Mouse (Mus musculus) spleen, adult 18-20 months (tissue): ENCODE measurements around the gene Cacna1e.

Source experiments
- DNase-seq, 2 experiments: peaks; one replicate each; pipeline ENCODE4 v3.0.0; 2022; ENCODE audit warnings: mixed read lengths in 2 of 2

Cacna1e gene

GRCm38 (mm10) chr1:154615759-154616158 is 268.5 kb downstream of the Cacna1e start:
- no peak for DNase-seq

GRCm38 (mm10) chr1:154608516-154608915 is 275.8 kb downstream of the Cacna1e start:
- DNase-seq, result no peak

- no peak for DNase-seq
Measured at GRCm38 (mm10) chr1:154607406-154607805, 276.9 kb downstream of the Cacna1e start.

- no peak for DNase-seq
Measured at GRCm38 (mm10) chr1:154605601-154606000, 278.7 kb downstream of the Cacna1e start.

- no peak for DNase-seq
Measured at GRCm38 (mm10) chr1:154603781-154604180, 280.5 kb downstream of the Cacna1e start.

- no peak for DNase-seq
Measured at GRCm38 (mm10) chr1:154602531-154602930, 281.8 kb downstream of the Cacna1e start.

GRCm38 (mm10) chr1:154582516-154582915 is 301.8 kb downstream of the Cacna1e start:
- no peak for DNase-seq

GRCm38 (mm10) chr1:154579929-154580328 is 304.4 kb downstream of the Cacna1e start:
- no peak for DNase-seq

GRCm38 (mm10) chr1:154578748-154579147 is 305.6 kb downstream of the Cacna1e start:
- DNase-seq, result no peak

- no peak for DNase-seq
Measured at GRCm38 (mm10) chr1:154576418-154576817, 307.9 kb downstream of the Cacna1e start.

- no peak for DNase-seq
Measured at GRCm38 (mm10) chr1:154566026-154566425, 318.3 kb downstream of the Cacna1e start.

GRCm38 (mm10) chr1:154555811-154556210 is 328.5 kb downstream of the Cacna1e start:
- DNase-seq, result no peak

GRCm38 (mm10) chr1:154553132-154553531 is 331.2 kb downstream of the Cacna1e start:
- DNase-seq, result no peak

GRCm38 (mm10) chr1:154537445-154537844 is 346.9 kb downstream of the Cacna1e start:
- no peak for DNase-seq

- DNase-seq, result no peak
Measured at GRCm38 (mm10) chr1:154536763-154537162, 347.5 kb downstream of the Cacna1e start.

- no peak for DNase-seq
Measured at GRCm38 (mm10) chr1:154532987-154533940, 351.0 kb downstream of the Cacna1e start.

GRCm38 (mm10) chr1:154529666-154530065 is 354.6 kb downstream of the Cacna1e start:
- no peak for DNase-seq

- DNase-seq, result no peak
Measured at GRCm38 (mm10) chr1:154528803-154529202, 355.5 kb downstream of the Cacna1e start.

GRCm38 (mm10) chr1:154520715-154521114 is 363.6 kb downstream of the Cacna1e start:
- DNase-seq, result no peak

GRCm38 (mm10) chr1:154515350-154515749 is 369.0 kb downstream of the Cacna1e start:
- no peak for DNase-seq

- DNase-seq, result no peak
Measured at GRCm38 (mm10) chr1:154511736-154512135, 372.6 kb downstream of the Cacna1e start.

GRCm38 (mm10) chr1:154504005-154504404 is 380.3 kb downstream of the Cacna1e start:
- no peak for DNase-seq

- DNase-seq, result no peak
Measured at GRCm38 (mm10) chr1:154500869-154501268, 383.4 kb downstream of the Cacna1e start.

GRCm38 (mm10) chr1:154500187-154500866 is 384.0 kb downstream of the Cacna1e start:
- no peak for DNase-seq
